Mouse (Mus musculus) embryonic facial prominence, embryonic 11.5 days (tissue): Measurements from ENCODE around the gene Mdk. TPM values are rescaled to one million over a fixed set of nuclear protein-coding genes. Genes with fewer than 3 reads are reported as not detected.

Experiments
- ATAC-seq: fragments of 200-750 bp; cut with Nextera tagmentation; replicated peaks from 2 replicates; pipeline ENCODE4 v1.8.0; 2017; ENCODE audit warnings: low read depth; ENCODE audit not compliant: insufficient number of reproducible peaks, low FRiP score, low TSS enrichment
- DNase-seq: peaks from one replicate; pipeline ENCODE4 v3.0.0-alpha.2; 2015; ENCODE audit warnings: low spot score
- H3K27ac ChIP-seq: fragments of 300-500 bp; sonication (generic); replicated peaks from 2 replicates; pipeline ENCODE4 v1.5.1; 2014; ENCODE audit warnings: mild to moderate bottlenecking, low read depth, low read length, control low read depth
- H3K27me3 ChIP-seq: fragments of 300-500 bp; sonication (generic); 2 replicates; pipeline ENCODE4 v1.6.1; 2014; ENCODE audit warnings: mild to moderate bottlenecking, low read length, moderate library complexity, mixed read lengths; ENCODE audit not compliant: control insufficient read depth, insufficient read depth
- H3K36me3 ChIP-seq: fragments of 300-500 bp; sonication (generic); replicated peaks from 2 replicates; pipeline ENCODE4 v1.6.1; 2014; ENCODE audit warnings: low read depth, mild to moderate bottlenecking, low read length, moderate library complexity, mixed read lengths; ENCODE audit not compliant: control insufficient read depth, insufficient read depth
- H3K4me1 ChIP-seq: fragments of 300-500 bp; sonication (generic); 2 replicates; pipeline ENCODE4 v1.6.1; 2014; ENCODE audit warnings: low read length, mixed read lengths; ENCODE audit not compliant: control insufficient read depth, insufficient read depth
- H3K4me2 ChIP-seq: fragments of 300-500 bp; sonication (generic); 2 replicates; pipeline ENCODE4 v1.6.1; 2014; ENCODE audit warnings: low read depth, mild to moderate bottlenecking, control low read depth, low read length, moderate library complexity
- H3K4me3 ChIP-seq: fragments of 300-500 bp; sonication (generic); 2 replicates; pipeline ENCODE4 v1.5.1; 2014; ENCODE audit warnings: low read depth, low read length, control low read depth
- H3K9ac ChIP-seq: fragments of 300-500 bp; sonication (generic); replicated peaks from 2 replicates; pipeline ENCODE4 v1.6.1; 2014; ENCODE audit warnings: mild to moderate bottlenecking, control low read depth, low read length
- H3K9me3 ChIP-seq: fragments of 300-500 bp; sonication (generic); replicated peaks from 2 replicates; pipeline ENCODE4 v1.6.1; 2016; ENCODE audit warnings: mild to moderate bottlenecking, low read length, inconsistent platforms, mixed read lengths; ENCODE audit not compliant: control insufficient read depth
- WGBS: fragments of 180-500 bp; shearing (Covaris S2); extraction: QIAGEN DNeasy Blood & Tissue Kit; methylation state at CpG from one replicate; pipeline ENCODE4 v1.1.7; 2014; 5-methylcytosine and 5-hydroxymethylcytosine counted together
- polyA plus RNA-seq: library from polyadenylated mRNA; unstranded; fragments of >200 nt; fragmentation: Nextera tagmentation; extraction: Ambion mirVana; gene quantifications from 2 replicates; pipeline ENCODE4 v1.2.1, GENCODE M21; 2014

Mdk gene
- polyA plus RNA-seq, 1 experiment from 2014 or later = 1,845 TPM

DNA sequence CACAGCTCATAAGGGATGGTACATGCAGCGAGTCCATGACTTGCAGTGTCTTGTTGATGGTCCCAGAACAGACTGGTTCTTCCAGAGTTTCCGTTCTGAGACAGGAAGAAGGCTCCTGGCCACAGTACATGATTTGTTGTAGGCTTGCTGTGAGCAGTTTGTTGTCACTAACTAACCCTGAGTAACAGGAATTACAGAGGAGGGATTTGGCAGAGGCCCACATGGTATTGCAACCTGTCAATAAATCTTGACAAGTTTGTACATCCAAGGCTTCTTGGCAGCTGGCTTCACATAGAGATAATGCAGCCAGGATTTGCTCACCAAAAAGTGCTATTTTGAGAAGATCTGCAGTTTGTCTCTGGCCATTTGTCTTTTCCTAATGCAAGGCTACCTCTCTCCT is 26.0 kb downstream of the Mdk start:
- Histone ChIP-seq H3K9ac (no peak overlapping the region), H3K4me1 (no peaks in the 10 kb centered on the region), H3K27ac (no peak overlapping the region), H3K27me3 (no peaks in the 10 kb centered on the region), H3K4me2 (no peak overlapping the region), H3K9me3 (no peaks in the 10 kb centered on the region), H3K36me3 (no peaks in the 10 kb centered on the region), H3K4me3 (no peak overlapping the region)
- no peak for DNase-seq
- ATAC-seq = no peak
- 95% methylated on average over 2 of the region's 2 CpGs for WGBS

GRCm38 (mm10) chr2:91904618-91905307 is 27.3 kb downstream of the Mdk start:
- no peaks in the 10 kb centered on the region for H3K4me1 ChIP-seq
- 76% methylated on average over 5 of the region's 5 CpGs for WGBS
- no peak overlapping the region for H3K4me2 ChIP-seq
- no peak overlapping the region for H3K4me3 ChIP-seq
- no peak overlapping the region for H3K27ac ChIP-seq
- no peak for ATAC-seq
- no peaks in the 10 kb centered on the region for H3K36me3 ChIP-seq
- DNase-seq = no peak
- no peaks in the 10 kb centered on the region for H3K27me3 ChIP-seq
- H3K9ac ChIP-seq = no peak overlapping the region
- H3K9me3 ChIP-seq = no peaks in the 10 kb centered on the region

GRCm38 (mm10) chr2:91903171-91903925 is 28.7 kb downstream of the Mdk start:
- Histone ChIP-seq H3K36me3 (no peaks in the 10 kb centered on the region), H3K4me3 (no peak overlapping the region), H3K27ac (no peak overlapping the region), H3K9ac (no peak overlapping the region), H3K9me3 (no peaks in the 10 kb centered on the region), H3K4me1 (no peaks in the 10 kb centered on the region), H3K27me3 (no peaks in the 10 kb centered on the region), H3K4me2 (no peak overlapping the region)
- WGBS = 92% methylated on average over 3 of the region's 3 CpGs
- ATAC-seq (no peak), DNase-seq (no peak)

- ATAC-seq (no peak), DNase-seq (no peak)
- Histone ChIP-seq H3K4me1 (no peaks in the 10 kb centered on the region), H3K9ac (no peak overlapping the region), H3K27me3 (no peaks in the 10 kb centered on the region), H3K36me3 (no peaks in the 10 kb centered on the region), H3K27ac (no peak overlapping the region), H3K4me3 (no peak overlapping the region), H3K4me2 (no peak overlapping the region), H3K9me3 (no peaks in the 10 kb centered on the region)
- WGBS = 75% methylated on average over 5 of the region's 5 CpGs
These were observed 29.8 kb downstream of the Mdk start for GRCm38 (mm10) chr2:91902336-91902735.

GRCm38 (mm10) chr2:91900431-91900830 is 31.7 kb downstream of the Mdk start:
- Histone ChIP-seq H3K4me1 (no peaks in the 10 kb centered on the region), H3K27me3 (no peaks in the 10 kb centered on the region), H3K9ac (no peak overlapping the region), H3K36me3 (no peaks in the 10 kb centered on the region), H3K27ac (no peak overlapping the region), H3K4me2 (no peak overlapping the region), H3K4me3 (no peak overlapping the region), H3K9me3 (no peaks in the 10 kb centered on the region)
- ATAC-seq (no peak), DNase-seq (no peak)
- 89% methylated on average over 8 of the region's 8 CpGs for WGBS

- Histone ChIP-seq H3K36me3 (no peaks in the 10 kb centered on the region), H3K4me2 (no peak overlapping the region), H3K9me3 (no peaks in the 10 kb centered on the region), H3K27me3 (no peaks in the 10 kb centered on the region), H3K9ac (no peak overlapping the region), H3K4me3 (no peak overlapping the region), H3K27ac (no peak overlapping the region), H3K4me1 (no peaks in the 10 kb centered on the region)
- DNase-seq (no peak), ATAC-seq (no peak)
- WGBS = 84% methylated on average over 3 of the region's 3 CpGs
These were observed 33.0 kb downstream of the Mdk start for GRCm38 (mm10) chr2:91899141-91899540.

GRCm38 (mm10) chr2:91897968-91898367 is 34.1 kb downstream of the Mdk start:
- Histone ChIP-seq H3K9ac (no peak overlapping the region), H3K9me3 (no peaks in the 10 kb centered on the region), H3K36me3 (no peaks in the 10 kb centered on the region), H3K4me2 (no peak overlapping the region), H3K27me3 (no peaks in the 10 kb centered on the region), H3K4me1 (no peaks in the 10 kb centered on the region), H3K27ac (no peak overlapping the region), H3K4me3 (no peak overlapping the region)
- ATAC-seq = no peak
- DNase-seq = no peak

- no peaks in the 10 kb centered on the region for H3K27me3 ChIP-seq
- no peak overlapping the region for H3K9ac ChIP-seq
- 92% methylated on average over 3 of the region's 3 CpGs for WGBS
- ATAC-seq = no peak
- H3K4me3 ChIP-seq = no peak overlapping the region
- no peak for DNase-seq
- H3K36me3 ChIP-seq = no peaks in the 10 kb centered on the region
- H3K4me2 ChIP-seq = no peak overlapping the region
- H3K4me1 ChIP-seq = no peaks in the 10 kb centered on the region
- H3K27ac ChIP-seq = no peak overlapping the region
- no peaks in the 10 kb centered on the region for H3K9me3 ChIP-seq
These were observed 36.7 kb downstream of the Mdk start for GRCm38 (mm10) chr2:91895401-91895800.
